Mouse (Mus musculus) embryo, embryonic 10 days (tissue): ENCODE measurements around the gene Aldh1l2.
"Not testable (repeated sequence)": the region's sequence is repeated elsewhere in the genome, so short reads cannot be mapped to it uniquely, and the experiment has no call there.

Experiments used
- DNase-seq: peaks from one replicate; pipeline ENCODE4 v3.0.0-alpha.2; 2015; ENCODE audit warnings: low spot score

The Aldh1l2 gene

DNA sequence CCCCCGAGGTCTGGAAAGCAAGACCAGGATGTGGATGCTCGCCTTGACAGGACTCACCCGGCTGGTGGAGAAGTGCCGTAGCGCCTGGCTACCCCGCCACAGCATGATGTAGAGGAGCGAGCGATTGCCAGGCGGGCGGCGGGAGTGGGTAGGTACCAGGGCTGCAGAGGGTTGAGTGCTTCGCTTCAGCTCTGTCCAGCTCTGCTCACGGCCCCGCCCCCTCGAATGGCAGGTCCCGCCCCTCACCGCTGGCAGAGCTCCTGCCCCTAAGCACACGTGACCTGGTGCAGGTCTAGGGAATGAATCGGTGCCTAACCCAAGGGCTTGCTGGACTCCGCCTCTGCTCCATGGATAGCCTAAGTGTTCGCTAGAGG is at the start of gene Aldh1l2:
Gene Aldh1l2 (minus strand): TSS at position 231 of the 374 bp plus-strand sequence.
- DNase-seq: peak; percentile 90

DNA sequence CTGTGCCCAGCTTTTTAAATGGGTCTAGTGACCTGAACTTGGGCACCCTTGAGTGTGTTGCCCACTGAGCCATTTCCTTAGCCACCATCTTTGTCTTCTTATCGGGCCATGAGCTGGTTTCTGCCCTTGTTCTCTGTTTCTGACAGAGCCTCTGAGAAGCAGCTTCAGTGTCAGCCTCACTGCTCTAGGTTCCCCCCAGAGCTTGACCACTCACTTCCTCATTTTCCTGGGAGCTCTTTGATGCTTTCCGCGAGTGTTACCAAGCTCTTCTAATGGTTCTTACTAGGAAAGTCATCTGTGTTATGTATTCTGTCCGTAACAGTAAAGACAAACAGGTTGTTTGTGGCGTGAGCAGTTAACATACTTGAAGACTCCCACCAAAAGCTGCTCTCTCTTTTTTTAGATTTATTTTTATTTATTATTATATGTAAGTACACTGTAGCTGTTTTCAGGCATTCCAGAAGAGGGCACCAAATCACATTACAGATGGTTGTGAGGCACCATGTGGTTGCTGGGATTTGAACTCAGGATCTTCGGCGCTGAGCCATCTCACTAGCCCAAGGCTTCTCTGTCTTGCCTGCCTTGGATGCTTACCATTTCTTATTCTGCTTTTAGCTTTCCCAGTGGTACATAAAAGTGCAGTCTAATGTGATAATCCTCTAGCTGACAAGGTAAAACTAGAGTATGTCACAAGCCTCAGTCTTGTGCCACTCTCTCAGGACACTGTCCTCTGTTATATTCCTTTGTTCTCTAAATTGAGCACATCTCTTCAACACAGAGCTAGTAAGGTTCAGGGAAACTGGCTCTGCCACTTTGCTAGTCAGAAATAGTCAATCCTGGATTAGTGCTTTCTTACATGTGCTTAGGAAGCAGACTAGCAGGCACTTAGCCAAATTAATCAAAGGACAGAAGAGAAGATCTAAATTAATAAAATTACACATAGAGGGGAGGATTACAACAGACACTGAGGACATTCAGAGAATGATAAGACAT is 31.8 kb upstream of the Aldh1l2 start:
- no peak for DNase-seq

DNA sequence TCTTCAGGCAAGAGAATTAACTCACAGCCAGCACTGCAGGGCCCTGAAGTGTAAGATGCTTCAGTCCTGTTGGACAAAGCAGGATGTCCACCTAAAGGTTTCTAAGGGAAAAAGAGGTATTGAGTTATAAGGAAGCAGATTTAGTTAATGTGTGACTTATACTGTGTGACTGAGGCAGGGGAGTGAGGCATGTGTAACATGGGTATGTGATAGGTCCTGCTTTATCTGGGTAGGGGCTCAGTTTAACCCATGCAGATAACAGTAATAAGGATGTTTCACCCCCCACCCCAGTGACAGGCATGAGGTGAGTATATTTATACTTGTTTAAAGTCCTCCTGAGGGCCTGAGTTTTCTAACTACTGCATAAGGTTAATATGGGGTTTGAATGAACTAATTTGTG is 29.1 kb upstream of the Aldh1l2 start:
- no peak for DNase-seq

DNA sequence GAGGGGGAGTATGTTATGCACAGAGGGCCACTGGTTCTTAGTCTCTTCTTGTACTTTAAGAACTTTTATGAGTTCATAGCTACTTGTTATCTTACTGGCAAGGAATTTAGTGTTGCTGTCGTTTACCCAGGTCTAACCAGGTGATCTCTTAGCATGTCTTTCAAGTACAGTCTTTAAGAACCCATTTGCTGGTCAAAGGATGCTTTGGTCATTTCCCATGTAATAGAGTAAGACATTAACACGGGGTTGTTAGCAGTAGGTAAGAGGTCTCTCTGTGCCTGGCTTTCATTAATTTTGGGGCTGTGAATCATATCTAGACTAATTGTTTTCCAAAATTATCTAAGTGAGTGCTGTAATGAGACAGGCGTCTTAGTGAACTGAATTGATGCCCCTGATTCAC is 11.4 kb upstream of the Aldh1l2 start:
- no peak for DNase-seq

DNA sequence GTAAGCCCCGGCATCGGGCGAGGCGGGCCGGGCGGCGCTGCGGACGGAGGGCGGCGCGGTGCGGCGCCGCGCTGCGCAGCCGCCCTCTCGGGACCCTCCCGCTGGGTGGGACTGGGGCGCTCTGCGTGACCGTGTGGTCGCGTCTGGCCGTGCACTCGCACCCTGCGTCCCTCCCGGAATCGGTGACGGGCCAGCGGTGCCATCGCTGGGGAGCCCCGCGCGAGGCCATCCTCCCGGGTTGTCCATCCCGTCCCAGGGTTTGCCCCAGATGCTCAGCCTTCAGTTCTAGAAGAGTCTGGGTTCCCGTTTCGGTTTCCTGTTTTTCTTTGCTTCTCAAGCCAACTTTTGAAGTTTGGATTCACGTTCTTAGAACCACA is 10.2 kb upstream of the Aldh1l2 start:
- DNase-seq: peak; percentile 69

DNA sequence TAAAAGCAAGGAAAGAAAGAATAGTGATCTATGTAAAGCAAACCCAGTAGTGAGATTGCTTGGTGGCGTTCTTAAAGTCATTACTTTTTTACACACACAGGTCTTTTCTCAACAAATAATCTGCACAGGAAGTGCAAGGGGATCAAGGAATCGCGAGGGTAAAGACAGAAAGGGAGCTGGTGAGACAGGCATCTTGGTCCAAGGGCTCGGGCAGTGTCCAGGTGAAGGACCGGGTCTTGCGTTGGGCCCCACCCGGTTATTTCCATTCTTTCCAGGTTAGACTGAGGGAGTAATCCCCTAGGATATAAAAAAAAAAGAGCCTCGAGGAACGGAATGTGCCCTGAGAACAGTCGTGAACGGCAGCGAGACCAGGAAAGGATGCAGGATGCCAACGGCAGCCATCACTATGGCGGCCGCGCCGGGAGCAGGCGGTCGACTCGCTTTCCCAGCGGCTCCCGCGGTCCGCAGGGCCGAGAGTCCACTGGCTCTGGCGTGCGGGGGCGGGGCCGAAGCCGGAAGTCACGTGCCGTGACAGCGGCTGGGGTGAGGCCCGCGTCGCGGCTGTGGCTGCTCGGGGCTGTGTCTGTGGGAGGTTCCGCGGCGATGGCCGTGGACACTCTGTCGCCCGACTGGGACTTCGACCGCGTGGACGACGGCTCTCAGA is 9.6 kb upstream of the Aldh1l2 start, which contains the start of gene Washc4:
Gene Washc4 (plus strand): TSS at position 314 of the 664 bp plus-strand sequence.
- peak; percentile 93 for DNase-seq

DNA sequence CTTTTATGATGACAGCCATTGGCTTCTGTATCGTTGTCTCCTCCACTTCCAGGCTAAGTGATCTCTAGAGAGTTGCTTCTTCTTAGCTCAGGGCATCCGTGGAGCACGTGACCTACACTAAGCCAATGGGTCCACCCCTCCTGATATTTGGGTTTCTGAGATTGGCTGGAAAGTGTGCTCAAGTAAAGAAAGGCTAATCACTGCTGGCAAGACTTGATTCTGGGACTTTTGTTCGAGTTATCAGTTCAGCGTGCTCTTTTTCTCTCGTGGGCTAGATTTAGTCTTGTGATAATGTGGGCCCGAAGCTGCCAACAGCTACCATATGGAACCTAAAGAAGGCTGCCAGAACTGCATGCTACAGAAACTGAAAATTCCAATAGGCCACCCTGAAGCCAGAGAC is 8.3 kb upstream of the Aldh1l2 start:
- no peak for DNase-seq

DNA sequence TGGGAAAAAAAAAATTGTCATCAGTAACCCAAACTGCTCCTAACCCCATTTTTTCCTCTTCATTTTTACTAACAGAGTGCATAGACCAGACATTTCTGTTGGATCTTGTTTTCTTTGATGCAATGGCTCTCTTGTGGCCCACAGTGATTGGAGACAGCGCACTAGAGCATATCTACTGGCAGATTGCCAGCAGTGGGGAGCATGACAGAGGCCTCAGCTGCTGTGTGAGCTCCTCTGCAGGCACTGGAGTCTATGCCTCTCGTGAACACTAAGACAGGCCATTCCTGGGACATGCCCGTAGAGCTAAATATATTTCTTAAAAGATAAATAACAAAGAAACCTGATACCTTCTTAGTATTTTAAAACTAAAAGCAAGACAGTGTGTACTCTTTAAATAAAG is 6.2 kb upstream of the Aldh1l2 start:
- DNase-seq: no peak

DNA sequence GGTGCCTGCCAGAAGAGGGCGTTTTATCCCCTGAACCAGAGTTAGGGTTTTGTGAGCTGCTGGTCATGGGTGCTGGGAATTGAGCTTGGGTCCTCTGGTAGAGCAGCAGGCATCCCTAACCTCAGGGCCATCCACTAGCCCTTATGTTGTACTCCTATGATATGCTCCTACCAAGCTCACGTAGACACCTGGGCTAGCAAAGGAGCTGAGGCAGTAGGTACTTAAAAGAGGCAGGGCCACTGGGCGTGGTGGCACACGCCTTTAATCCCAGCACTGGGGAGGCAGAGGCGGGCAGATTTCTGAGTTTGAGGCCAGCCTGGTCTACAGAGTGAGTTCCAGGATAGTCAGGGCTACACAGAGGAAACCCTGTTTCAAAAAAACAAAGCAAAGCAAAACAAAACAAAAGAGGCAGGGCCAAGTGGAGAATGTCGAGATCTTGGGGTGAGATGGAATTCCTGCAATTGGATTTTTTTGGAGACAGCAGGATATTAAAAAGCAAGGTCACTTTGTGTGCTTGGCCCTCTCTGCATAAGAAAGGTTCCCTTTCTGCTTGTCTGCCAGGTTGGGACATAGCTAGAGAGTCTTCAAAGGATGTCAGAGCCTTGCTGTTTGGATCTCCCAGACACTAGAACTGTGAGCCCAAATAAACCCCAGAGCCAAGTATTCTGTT is 5.5 kb upstream of the Aldh1l2 start:
- DNase-seq: no peak

DNA sequence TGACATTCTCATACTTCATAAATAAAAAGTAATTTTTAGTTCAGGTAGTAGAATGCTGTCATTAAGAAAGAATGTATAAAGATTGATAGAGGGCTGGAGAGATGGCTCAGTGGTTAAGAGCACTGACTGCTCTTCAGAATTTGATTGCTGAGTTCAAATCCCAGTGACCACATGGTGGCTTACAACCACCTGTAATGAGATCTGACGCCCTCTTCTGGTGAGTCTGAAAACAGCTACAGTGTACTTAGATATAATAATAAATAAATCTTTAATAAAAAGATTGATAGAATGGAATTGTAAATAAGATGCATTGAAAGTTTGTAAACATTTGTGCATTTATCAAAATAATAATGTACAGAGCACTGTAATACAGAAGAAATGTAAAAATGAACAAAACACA is 2.5 kb upstream of the Aldh1l2 start:
- no peak for DNase-seq

DNA sequence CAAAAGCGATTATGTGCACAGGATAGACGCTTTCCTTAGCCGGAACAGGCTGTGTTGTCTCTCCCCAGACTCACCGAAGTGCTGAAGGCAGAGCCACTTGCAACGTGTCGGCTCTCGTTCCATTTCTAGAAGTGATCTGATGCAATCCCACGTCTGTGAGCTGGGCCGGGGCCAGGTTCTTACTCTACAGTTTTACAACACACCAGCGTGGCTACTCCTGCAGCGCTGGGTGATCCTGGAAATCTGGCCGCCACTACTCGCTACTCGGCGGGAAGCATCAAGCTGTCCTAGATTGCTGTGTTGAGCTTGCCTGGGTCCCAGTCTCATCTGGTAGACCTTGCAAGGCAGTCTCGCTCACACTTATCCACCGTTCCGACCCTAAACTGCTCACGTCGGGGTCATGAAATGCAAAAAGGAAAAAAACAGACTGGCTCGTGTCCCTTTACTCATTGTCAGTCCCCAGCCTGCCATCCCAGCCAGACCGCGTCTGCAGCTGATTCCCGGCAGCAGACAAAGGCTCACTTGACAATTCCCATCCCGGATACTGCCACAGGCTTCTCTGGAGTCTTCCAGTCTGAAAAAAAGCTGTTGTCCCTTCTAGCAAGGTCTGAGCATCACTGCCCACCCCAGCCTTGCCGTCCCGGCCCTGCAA is 556 bp downstream of the Aldh1l2 start:
- peak; percentile 48 for DNase-seq

DNA sequence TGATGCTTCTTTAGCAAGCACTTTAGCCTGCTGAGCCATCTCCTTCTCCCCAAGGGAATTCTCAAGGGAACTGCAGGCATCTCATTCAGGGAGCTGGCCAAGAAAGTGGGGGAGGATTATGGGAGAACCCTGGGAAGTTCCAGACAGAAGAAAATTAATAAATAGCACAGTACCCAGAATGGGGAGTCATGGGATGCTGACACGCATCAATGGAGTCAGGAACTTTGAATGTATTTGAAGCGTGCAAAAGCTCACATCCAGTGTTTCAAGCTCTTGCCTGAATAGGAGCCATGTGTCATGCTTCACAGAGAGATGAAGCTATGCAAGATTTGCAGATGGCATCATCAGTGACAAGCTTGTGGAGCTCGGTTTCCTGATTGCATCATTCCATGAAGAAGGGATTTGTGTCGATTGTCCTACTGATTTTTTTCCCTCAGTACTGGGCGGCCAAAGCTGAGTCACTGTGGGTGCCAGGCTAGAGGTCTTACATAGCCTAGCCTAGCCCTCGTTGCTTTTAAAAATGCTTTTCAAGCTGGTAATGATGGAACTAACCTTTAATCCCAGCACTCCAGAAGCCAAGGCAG is 3.5 kb downstream of the Aldh1l2 start:
- DNase-seq: no peak

DNA sequence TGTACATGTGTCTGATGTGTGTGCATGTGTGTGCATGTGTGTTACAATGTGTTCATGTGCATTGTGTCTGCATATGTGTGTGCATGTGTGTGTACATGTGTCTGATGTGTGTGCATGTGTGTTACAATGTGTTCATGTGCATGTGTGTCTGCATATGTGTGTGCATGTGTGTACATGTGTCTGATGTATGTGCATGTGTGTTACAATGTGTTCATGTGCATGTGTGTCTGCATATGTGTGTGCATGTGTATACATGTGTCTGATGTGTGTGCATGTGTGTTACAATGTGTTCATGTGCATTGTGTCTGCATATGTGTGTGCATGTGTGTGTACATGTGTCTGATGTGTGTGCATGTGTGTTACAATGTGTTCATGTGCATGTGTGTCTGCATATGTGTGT is 9.7 kb downstream of the Aldh1l2 start:
- not testable (repeated sequence) for DNase-seq

DNA sequence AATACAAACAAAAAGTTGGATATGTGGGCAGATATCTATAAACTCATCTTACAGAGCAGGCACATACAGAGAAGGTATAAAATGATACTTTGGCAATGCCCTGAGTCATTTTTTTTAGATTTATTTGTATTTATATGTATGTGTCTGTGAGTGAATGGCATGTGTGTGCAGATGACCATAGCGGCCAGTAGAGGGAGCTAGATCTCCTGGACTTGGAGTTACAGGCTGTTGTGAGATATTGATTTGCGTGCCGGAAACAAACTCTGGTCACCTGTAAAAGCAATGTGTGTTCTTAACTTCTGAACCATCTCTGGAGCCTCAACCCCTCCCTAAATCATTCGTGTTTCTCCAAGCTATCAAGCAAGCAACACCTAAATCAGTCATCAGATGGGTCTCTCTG is 12.9 kb downstream of the Aldh1l2 start:
- no peak for DNase-seq

DNA sequence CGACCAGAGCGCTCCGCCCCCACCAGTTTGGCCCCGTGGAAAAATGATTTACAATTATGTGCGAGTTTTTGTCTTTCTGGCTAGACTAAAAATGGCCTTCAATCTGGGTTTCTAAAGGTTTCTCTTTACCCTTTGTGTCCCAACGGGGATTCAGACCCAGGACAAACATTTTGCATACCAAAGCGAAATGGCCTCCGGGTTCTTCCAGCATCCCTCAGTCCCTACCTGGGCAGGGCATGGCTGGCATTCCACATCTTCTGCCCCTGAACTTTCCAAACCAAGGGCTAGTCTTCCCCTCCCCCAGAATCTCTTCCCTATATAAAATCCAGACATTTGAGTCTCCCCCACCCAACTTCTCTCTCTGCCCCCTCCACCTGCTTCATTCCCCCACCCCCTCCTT is 20.2 kb downstream of the Aldh1l2 start:
- DNase-seq: no peak

DNA sequence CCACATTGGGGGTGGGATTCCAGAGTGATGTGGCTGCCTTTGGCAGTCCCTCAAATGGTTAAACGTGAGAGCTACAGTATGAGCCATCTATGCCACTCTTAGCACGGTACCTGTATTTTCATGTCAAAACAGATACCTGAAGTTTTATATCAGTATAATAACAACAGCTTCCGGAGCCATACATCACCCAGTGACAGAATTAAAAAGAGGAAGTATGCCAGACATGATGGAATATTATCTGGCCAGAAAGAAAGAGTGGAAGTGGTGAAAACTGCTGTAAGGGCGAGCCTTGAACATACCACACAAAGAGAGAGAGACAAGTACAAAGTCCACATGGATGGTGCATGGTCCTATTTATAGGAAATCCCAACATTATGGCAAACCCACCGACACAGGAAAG is 22.6 kb downstream of the Aldh1l2 start:
- no peak for DNase-seq

DNA sequence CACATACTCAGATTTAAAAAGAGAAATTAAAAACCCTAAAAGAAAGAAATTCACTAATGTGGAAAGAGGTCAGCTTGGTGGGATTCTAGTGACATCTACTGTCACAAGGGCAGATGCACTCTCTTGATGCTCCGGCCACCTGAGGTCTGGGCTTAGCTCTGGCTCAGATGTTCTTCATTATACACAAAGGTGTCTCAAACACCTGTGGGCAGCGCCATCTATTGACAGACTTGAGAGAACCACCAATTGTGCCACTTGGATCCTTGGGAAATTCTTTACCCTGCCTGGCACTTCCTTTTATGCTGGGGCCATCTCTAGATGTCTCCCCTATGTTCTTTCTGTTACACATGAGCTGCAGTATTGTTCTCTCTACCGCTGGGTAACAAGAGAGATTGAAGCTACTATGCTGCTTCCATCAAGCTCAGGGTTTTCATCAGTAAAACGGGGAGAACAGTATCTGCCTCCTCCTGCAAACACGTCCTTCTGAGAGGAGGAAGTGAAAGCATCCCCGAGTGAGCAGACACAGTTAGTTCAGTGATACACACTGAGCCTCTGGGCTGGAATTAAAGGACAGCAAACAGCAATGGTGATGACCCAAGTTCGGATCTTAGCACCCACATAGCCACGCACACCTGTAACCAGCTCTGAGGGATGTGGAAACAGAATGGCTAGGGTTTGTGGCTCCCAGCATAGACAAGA is 24.8 kb downstream of the Aldh1l2 start:
- DNase-seq: peak; percentile 25

DNA sequence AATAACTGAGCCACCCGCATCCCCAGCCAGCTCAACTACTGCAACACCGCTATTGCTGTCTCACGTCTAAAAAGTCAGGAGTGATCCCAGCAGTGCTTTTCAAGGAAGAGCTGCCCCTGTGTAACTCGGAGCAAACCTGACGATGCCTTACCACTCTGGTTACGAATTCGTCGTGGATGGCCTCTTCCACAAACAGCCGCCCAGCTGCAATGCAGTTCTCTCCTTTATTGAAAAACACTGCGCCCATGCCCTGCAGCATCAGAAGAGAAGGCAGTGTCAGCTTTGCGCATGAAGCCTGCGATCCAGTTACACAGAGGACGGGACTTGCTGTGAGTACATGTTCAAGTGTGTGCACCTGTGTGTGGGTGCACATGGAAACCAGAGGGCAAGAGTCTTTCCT is 36.6 kb downstream of the Aldh1l2 start:
- DNase-seq: no peak

DNA sequence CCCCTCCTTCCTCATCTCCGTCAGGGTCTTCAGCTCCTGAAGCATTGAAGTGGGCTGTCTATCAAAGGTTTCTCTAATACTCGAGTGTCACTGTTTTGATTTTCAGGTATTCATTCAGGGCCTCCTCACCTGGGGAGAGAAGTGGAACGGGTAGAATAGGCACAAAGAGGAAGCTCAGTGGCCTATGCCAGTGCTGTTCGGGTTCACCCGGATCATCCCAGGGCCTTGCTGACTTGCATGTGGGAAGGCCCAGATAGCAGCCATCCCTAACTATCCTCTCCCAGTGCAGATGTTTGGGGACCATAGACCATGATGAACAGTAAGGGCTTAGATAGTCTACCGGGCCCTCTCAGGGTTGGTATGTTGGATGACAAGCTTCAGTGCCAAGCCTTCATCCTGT is 43.4 kb downstream of the Aldh1l2 start:
- no peak for DNase-seq

DNA sequence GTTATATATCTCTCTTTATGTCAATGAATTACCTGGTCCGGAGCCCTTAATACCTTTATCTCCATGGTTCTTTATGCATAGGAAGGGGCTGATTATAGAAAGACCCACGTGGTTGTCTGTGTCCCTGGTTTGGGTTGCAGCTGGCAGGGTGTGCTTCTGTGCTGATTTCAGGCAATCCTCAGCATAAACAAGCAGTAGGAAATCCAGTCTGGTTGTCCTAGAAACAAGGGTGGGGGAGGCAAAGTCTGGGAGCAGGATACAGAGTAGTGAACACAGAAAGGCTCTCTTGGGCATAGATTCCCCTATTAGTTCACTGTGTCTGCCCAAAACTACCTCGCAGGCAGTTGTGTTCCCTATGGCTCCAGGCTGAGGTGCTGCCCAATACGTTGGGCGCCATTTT is 56.7 kb downstream of the Aldh1l2 start:
- no peak for DNase-seq

DNA sequence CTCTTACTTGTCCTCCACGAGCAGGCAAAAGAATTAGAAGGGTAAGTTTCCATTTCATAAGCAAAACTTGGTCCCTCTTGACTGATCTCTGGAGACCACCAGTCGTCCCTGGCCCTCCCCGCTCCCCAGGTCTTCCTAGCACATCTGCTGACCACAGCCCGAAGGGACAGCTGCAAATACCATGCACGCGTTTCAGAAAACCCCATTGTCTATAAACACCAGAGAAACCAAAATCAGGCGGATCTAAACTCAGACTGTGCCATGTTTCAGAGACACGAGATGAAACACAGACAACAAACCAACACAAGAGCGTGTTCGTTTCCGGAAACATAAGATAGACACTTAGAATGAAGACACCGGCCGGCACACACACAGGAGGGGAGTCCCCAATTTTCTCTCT is 58.7 kb downstream of the Aldh1l2 start:
- DNase-seq: no peak
